In the genomic region with DNA sequence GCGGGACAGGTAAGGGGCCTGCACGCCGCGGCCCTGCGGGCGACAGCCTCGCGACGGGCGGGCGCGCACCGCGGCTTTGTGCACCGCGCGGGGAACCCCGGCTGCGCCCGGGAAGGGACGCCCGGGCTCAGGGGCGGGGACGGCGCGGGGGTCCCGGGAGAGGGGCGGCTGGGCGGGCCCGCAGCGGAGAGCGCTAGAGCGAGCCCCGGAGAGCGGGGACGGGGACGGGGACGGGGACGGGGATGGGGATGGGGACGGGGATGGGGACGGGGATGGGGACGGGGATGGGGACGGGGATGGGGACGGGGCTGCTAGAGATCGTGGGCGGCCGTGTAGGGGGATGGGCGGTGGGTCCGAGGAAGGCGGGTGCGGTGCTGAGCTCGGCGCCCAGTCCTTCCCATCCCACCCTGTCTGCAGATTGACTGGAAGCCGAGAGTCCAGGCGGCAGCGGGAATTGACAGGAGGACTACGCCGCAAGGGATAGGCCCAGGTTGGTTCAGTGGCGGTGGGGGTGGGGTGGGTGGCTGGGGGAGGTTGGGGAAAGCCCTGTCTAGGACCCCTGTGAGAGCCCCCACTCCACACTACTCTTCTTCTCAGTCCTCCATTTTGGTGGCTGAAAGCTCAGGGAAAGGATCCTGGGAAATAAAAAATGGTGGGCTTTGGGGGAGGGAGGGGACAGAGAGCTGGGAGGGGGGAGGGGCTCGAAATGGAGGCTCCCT, we compare ENCODE assay signal across 8 mouse cellular contexts. TPM values are rescaled to one million over a fixed set of nuclear protein-coding genes. Genes with fewer than 3 reads are reported as not detected.
DNase-seq lines count a peak whose midpoint lies in the region; ATAC-seq and TF ChIP-seq lines count a peak whose summit lies in the region.
"Not testable (repeated sequence)": the region's sequence is repeated elsewhere in the genome, so short reads cannot be mapped to it uniquely, and the experiment has no call there.

No protein-coding gene starts in this region.

- H3K9ac ChIP-seq in heart, embryonic 16.5 days (ENCODE audit: low read length) = peak overlapping the region; percentile 67
- H3K9ac ChIP-seq in kidney, postnatal 0 days (ENCODE audit: low read depth, low read length) = 0 out of 2 replicates have a peak overlapping the region, but pooled peaks have one; percentile 31
- peak overlapping the region; percentile 18; the same call in 1 of the 2 replicates for H3K9ac ChIP-seq in liver, embryonic 15.5 days

- H3K4me3 ChIP-seq in E14TG2a.4 (replicated peaks; ENCODE audit: low read length) = peak overlapping the region; percentile 74
- peak overlapping the region; percentile 54 for H3K4me3 ChIP-seq in cerebellum, adult 2 months (replicated peaks; ENCODE audit: insufficient read depth, low read depth, low read length)
- peak overlapping the region; percentile 34 for H3K4me3 ChIP-seq in embryonic fibroblast, embryonic 13.5 days (ENCODE audit: insufficient read depth, low read length)
- peak overlapping the region; percentile 54 for H3K4me3 ChIP-seq in heart, embryonic 16.5 days (ENCODE audit: low read length)
- peak overlapping the region; percentile 39 for H3K4me3 ChIP-seq in kidney, postnatal 0 days (replicated peaks; ENCODE audit: low read depth, low read length)
- H3K4me3 ChIP-seq in liver, embryonic 15.5 days (replicated peaks) = peak overlapping the region; percentile 53
- H3K4me3 ChIP-seq in myocyte = peak overlapping the region; percentile 11

- H3K36me3 ChIP-seq in E14TG2a.4 (ENCODE audit: insufficient read depth, low read length) = peaks cover 14% of the 10 kb centered on the region
- H3K36me3 ChIP-seq in heart, embryonic 16.5 days (ENCODE audit: control insufficient read depth, insufficient read depth); kidney, postnatal 0 days (ENCODE audit: insufficient read depth, low read length); liver, embryonic 15.5 days (replicated peaks); myocyte (ENCODE audit: control insufficient read depth, insufficient read depth): not testable (repeated sequence)

- H3ac ChIP-seq in myocyte (ENCODE audit: control insufficient read depth, insufficient read length) = not testable (repeated sequence)

- DNase-seq in cerebellum, adult 2 months = peak; percentile 25 to 58
- peak; percentile 68 for DNase-seq in kidney, postnatal 0 days (ENCODE audit: low spot score)
- peak; percentile 47 for DNase-seq in testis, postnatal 10 days (ENCODE audit: low spot score)

- WGBS in cerebellum, adult 2 months = 14% methylated on average over 16 of the region's 60 CpGs
- 8% methylated on average over 14 of the region's 60 CpGs for WGBS in heart, embryonic 16.5 days
- WGBS in kidney, postnatal 0 days = 20% methylated on average over 10 of the region's 60 CpGs
- WGBS in liver, embryonic 15.5 days (ENCODE audit: insufficient replicate concordance) = 18% methylated on average over 11 of the region's 60 CpGs

- peak overlapping the region; percentile 56 for H3K4me2 ChIP-seq in heart, embryonic 16.5 days (ENCODE audit: low read depth, low read length)
- peak overlapping the region; percentile 44 for H3K4me2 ChIP-seq in kidney, postnatal 0 days (ENCODE audit: low read length)
- H3K4me2 ChIP-seq in liver, embryonic 15.5 days = peak overlapping the region; percentile 58
- H3K4me2 ChIP-seq in myocyte (ENCODE audit: low read depth) = not testable (repeated sequence)

- peak; percentile 50 for ATAC-seq in heart, embryonic 16.5 days (replicated peaks; ENCODE audit: extremely low read depth, insufficient read depth, low FRiP score)
- peak; percentile 47 for ATAC-seq in kidney, postnatal 0 days (replicated peaks; ENCODE audit: low FRiP score, low read depth)
- ATAC-seq in liver, embryonic 15.5 days (ENCODE audit: insufficient read depth) = peak; percentile 13; the same call in 1 of the 2 replicates

- not testable (repeated sequence) for H3K27me3 ChIP-seq in E14TG2a.4 (ENCODE audit: insufficient read depth, low read length); cerebellum, adult 2 months (ENCODE audit: control insufficient read depth, insufficient read depth, low read length); heart, embryonic 16.5 days (ENCODE audit: control insufficient read depth, insufficient read depth, low read length); kidney, postnatal 0 days (ENCODE audit: insufficient read depth, low read length); liver, embryonic 15.5 days; myocyte (ENCODE audit: control insufficient read depth, insufficient read depth, insufficient read length)

- TF ChIP-seq CTCF in E14TG2a.4 (conservative IDR thresholded peaks at IDR 0.05; ENCODE audit: low read length); cerebellum, adult 2 months (IDR thresholded peaks at IDR 0.05; ENCODE audit: borderline replicate concordance, insufficient read depth, low read depth, low read length); embryonic fibroblast, embryonic 13.5 days (IDR thresholded peaks at IDR 0.05; ENCODE audit: borderline replicate concordance, insufficient read depth, low read length); kidney, postnatal 0 days (IDR thresholded peaks at IDR 0.05; ENCODE audit: low read depth): not testable (repeated sequence)

- peaks cover 11% of the 10 kb centered on the region for H3K4me1 ChIP-seq in E14TG2a.4 (replicated peaks; ENCODE audit: low read depth, low read length)
- not testable (repeated sequence) for H3K4me1 ChIP-seq in cerebellum, adult 2 months (ENCODE audit: control insufficient read depth, insufficient read depth, low read length); embryonic fibroblast, embryonic 13.5 days (ENCODE audit: control insufficient read depth, insufficient read depth, low read length); heart, embryonic 16.5 days (ENCODE audit: control insufficient read depth, insufficient read depth, low read length); kidney, postnatal 0 days (replicated peaks; ENCODE audit: insufficient read depth, low read length); liver, embryonic 15.5 days (replicated peaks)

- H3K79me2 ChIP-seq in myocyte (ENCODE audit: control insufficient read depth, insufficient read depth) = not testable (repeated sequence)

- H3K9me3 ChIP-seq in E14TG2a.4 (ENCODE audit: low read length); heart, embryonic 16.5 days (replicated peaks; ENCODE audit: control insufficient read depth, low read length); kidney, postnatal 0 days (replicated peaks; ENCODE audit: low read length); liver, embryonic 15.5 days (replicated peaks): not testable (repeated sequence)

- not testable (repeated sequence) for H3K27ac ChIP-seq in cerebellum, adult 2 months (ENCODE audit: insufficient read depth, low read length); embryonic fibroblast, embryonic 13.5 days (ENCODE audit: insufficient read depth, low read length); liver, embryonic 15.5 days (replicated peaks)
- H3K27ac ChIP-seq in heart, embryonic 16.5 days (ENCODE audit: low read length) = peak overlapping the region; percentile 57
- H3K27ac ChIP-seq in kidney, postnatal 0 days = peak overlapping the region; percentile 60; the same call in 1 of the 2 replicates

- TF ChIP-seq POLR2A in cerebellum, adult 2 months (IDR thresholded peaks at IDR 0.05; ENCODE audit: borderline replicate concordance, insufficient read depth, low read length); embryonic fibroblast, embryonic 13.5 days (IDR thresholded peaks at IDR 0.05; ENCODE audit: low read depth, low read length); myocyte (IDR thresholded peaks at IDR 0.05; ENCODE audit: insufficient read length, low read depth): not testable (repeated sequence)

RNA-seq across cellular contexts. Expression of a gene that starts 0.5 kb away (rescaled TPM):
- polyA plus RNA-seq in cerebellum, adult 2 months (2012; rRNA removed) = 465 and 491 TPM in 2 replicates
- 197 and 203 TPM in 2 replicates for polyA plus RNA-seq in embryonic fibroblast, embryonic 13.5 days (2011; ENCODE audit: insufficient read length, low read depth, missing spikeins)
- polyA plus RNA-seq in heart, embryonic 16.5 days (2015; fragmentation: Nextera tagmentation; extraction: Ambion mirVana) = 372 and 400 TPM in 2 replicates
- 430 and 466 TPM in 2 replicates for polyA plus RNA-seq in kidney, postnatal 0 days (2015; fragmentation: Nextera tagmentation; extraction: Ambion mirVana)
- polyA plus RNA-seq in liver, embryonic 15.5 days (2015; fragmentation: Nextera tagmentation; extraction: Ambion mirVana) = 201 and 212 TPM in 2 replicates
- 197 TPM for polyA plus RNA-seq in myocyte (2012; fragmentation: generic; extraction: Trizol)

RNA-seq across cellular contexts. Expression of a gene that starts 25.7 kb away (rescaled TPM):
- polyA plus RNA-seq in cerebellum, adult 2 months (2012; rRNA removed) = 112 and 117 TPM in 2 replicates
- polyA plus RNA-seq in embryonic fibroblast, embryonic 13.5 days (2011; ENCODE audit: insufficient read length, low read depth, missing spikeins) = 254 and 302 TPM in 2 replicates
- polyA plus RNA-seq in heart, embryonic 16.5 days (2015; fragmentation: Nextera tagmentation; extraction: Ambion mirVana) = 360 and 405 TPM in 2 replicates
- polyA plus RNA-seq in kidney, postnatal 0 days (2015; fragmentation: Nextera tagmentation; extraction: Ambion mirVana) = 579 and 580 TPM in 2 replicates
- polyA plus RNA-seq in liver, embryonic 15.5 days (2015; fragmentation: Nextera tagmentation; extraction: Ambion mirVana) = 221 and 239 TPM in 2 replicates
- polyA plus RNA-seq in myocyte (2012; fragmentation: generic; extraction: Trizol) = 98.5 TPM

RNA-seq across cellular contexts. Expression of a gene that starts 55.2 kb away (rescaled TPM):
- polyA plus RNA-seq in cerebellum, adult 2 months (2012; rRNA removed) = 110 and 114 TPM in 2 replicates
- polyA plus RNA-seq in embryonic fibroblast, embryonic 13.5 days (2011; ENCODE audit: insufficient read length, low read depth, missing spikeins) = 1.8 TPM in 1 of 2 replicates, not detected in the other
- polyA plus RNA-seq in heart, embryonic 16.5 days (2015; fragmentation: Nextera tagmentation; extraction: Ambion mirVana) = 225 TPM in 2 replicates
- 53.0 and 54.7 TPM in 2 replicates for polyA plus RNA-seq in kidney, postnatal 0 days (2015; fragmentation: Nextera tagmentation; extraction: Ambion mirVana)
- polyA plus RNA-seq in liver, embryonic 15.5 days (2015; fragmentation: Nextera tagmentation; extraction: Ambion mirVana) = 187 and 201 TPM in 2 replicates
- polyA plus RNA-seq in myocyte (2012; fragmentation: generic; extraction: Trizol) = 12.6 TPM

RNA-seq across cellular contexts. Expression of a gene that starts 56.0 kb away (rescaled TPM):
- 0.22 and 0.33 TPM in 2 replicates for polyA plus RNA-seq in cerebellum, adult 2 months (2012; rRNA removed)
- not detected in 2 replicates for polyA plus RNA-seq in embryonic fibroblast, embryonic 13.5 days (2011; ENCODE audit: insufficient read length, low read depth, missing spikeins)
- polyA plus RNA-seq in heart, embryonic 16.5 days (2015; fragmentation: Nextera tagmentation; extraction: Ambion mirVana) = 17.5 and 23.9 TPM in 2 replicates
- polyA plus RNA-seq in kidney, postnatal 0 days (2015; fragmentation: Nextera tagmentation; extraction: Ambion mirVana) = 0.16 TPM in 1 of 2 replicates, not detected in the other
- polyA plus RNA-seq in liver, embryonic 15.5 days (2015; fragmentation: Nextera tagmentation; extraction: Ambion mirVana) = 8.2 and 14.3 TPM in 2 replicates
- 15.4 TPM for polyA plus RNA-seq in myocyte (2012; fragmentation: generic; extraction: Trizol)

Comparison
In these comparisons a context has a peak if more than half of its experiments do, and no peak if none do; other contexts are left out.
1. H3K4me3 ChIP-seq: peak in every context shown above with its lines; median percentile 74 in E14TG2a.4; 54 in cerebellum, adult 2 months; 54 in heart, embryonic 16.5 days; 53 in liver, embryonic 15.5 days; 39 in kidney, postnatal 0 days; 34 in embryonic fibroblast, embryonic 13.5 days; 11 in myocyte.